Mouse (Mus musculus) stomach, postnatal 0 days (tissue): ENCODE measurements around the gene Cpsf3.

ENCODE experiments used
- CTCF ChIP-seq: IDR thresholded peaks from 2 replicates; pipeline ENCODE4 v1.5.1; 2016; ENCODE audit warnings: antibody characterized with exemption, low read depth, mild to moderate bottlenecking, moderate library complexity
- EP300 ChIP-seq: optimal IDR thresholded peaks from 2 replicates; pipeline ENCODE3; 2016; ENCODE audit warnings: antibody characterized with exemption

GRCm38 (mm10) chr12:21335869-21336268 is 50.7 kb downstream of the Cpsf3 start:
- TF ChIP-seq CTCF: no peak
- TF ChIP-seq EP300: no peak
